Mouse (Mus musculus): Measurements from ENCODE around the gene Creld1. TPM values are rescaled to one million over a fixed set of nuclear protein-coding genes. Genes with fewer than 3 reads are reported as not detected.

The Creld1 gene
- total and polyA plus RNA-seq, 3 experiments: 5.9 to 26.7 TPM; not detected in 1

GRCm38 (mm10) chr6:113469021-113469420, 14.1 kb upstream of the Creld1 start (continued):
- peak; percentile 70 for TF ChIP-seq ZC3H11A (IDR thresholded peaks at IDR 0.05; ENCODE audit: low read depth, low read length)
- TF ChIP-seq MXI1 (IDR thresholded peaks at IDR 0.05; ENCODE audit: low read depth, low read length): no peak
- no peak for TF ChIP-seq MAZ (IDR thresholded peaks at IDR 0.05; ENCODE audit: low read depth, low read length)
- no peak for TF ChIP-seq NELFE (IDR thresholded peaks at IDR 0.05; ENCODE audit: low read depth, low read length)
- no peak for TF ChIP-seq TCF12 (IDR thresholded peaks at IDR 0.05; ENCODE audit: low read depth, low read length)
- peak; percentile 79 for TF ChIP-seq RAD21 (IDR thresholded peaks at IDR 0.05; ENCODE audit: low read depth, low read length)
- no peak for TF ChIP-seq TAL1 (IDR thresholded peaks at IDR 0.05; ENCODE audit: low read length)
- no peak for TF ChIP-seq MAFK (IDR thresholded peaks at IDR 0.05; ENCODE audit: borderline replicate concordance, low read depth, low read length)
- TF ChIP-seq MYB (IDR thresholded peaks at IDR 0.05; ENCODE audit: low read depth, low read length): no peak
- no peak for TF ChIP-seq ZKSCAN1 (IDR thresholded peaks at IDR 0.05; ENCODE audit: low read depth, low read length)
- no peak for TF ChIP-seq EP300 (IDR thresholded peaks at IDR 0.05; ENCODE audit: low read depth in 1 of 2, low read length in 2 of 2)
- no peak for TF ChIP-seq SIN3A (IDR thresholded peaks at IDR 0.05; ENCODE audit: low read length)
- TF ChIP-seq UBTF (IDR thresholded peaks at IDR 0.05; ENCODE audit: borderline replicate concordance, insufficient read depth, low read depth, low read length): no peak

- H3K4me1 ChIP-seq (ENCODE audit: control insufficient read depth in 1 of 2, insufficient read depth in 2 of 2, low read length in 2 of 2): peaks cover 4 to 14% of the 10 kb centered on the region in 2 experiments; a peak in 3 of 4 replicates
- no peaks in the 10 kb centered on the region for H3K27me3 ChIP-seq (ENCODE audit: control insufficient read depth in 1 of 2, insufficient read depth in 2 of 2, low read length in 2 of 2)
- no peaks in the 10 kb centered on the region for H3K79me2 ChIP-seq (ENCODE audit: control insufficient read depth, insufficient read depth, low read length, poor library complexity)
- DNase-seq (ENCODE audit: low read depth, low spot score): no peak
- no peaks in the 10 kb centered on the region for H3K9me3 ChIP-seq (replicated peaks; ENCODE audit: insufficient read depth, low read length)
- no peak overlapping the region for H3K9ac ChIP-seq (ENCODE audit: control insufficient read depth, low read depth, low read length, poor library complexity, severe bottlenecking)
- H3K4me3 ChIP-seq (ENCODE audit: control insufficient read depth in 1 of 2, insufficient read depth in 1 of 2, low read depth in 2 of 2, low read length in 2 of 2): no peak overlapping the region
- no peak overlapping the region for H3K27ac ChIP-seq (ENCODE audit: control insufficient read depth, low read depth, low read length)
- TF ChIP-seq SMC3 (IDR thresholded peaks at IDR 0.05; ENCODE audit: low read depth, low read length) (no peak), EP300 (IDR thresholded peaks at IDR 0.05; ENCODE audit: low read depth in 1 of 2, low read length in 2 of 2) (no peak), ZC3H11A (IDR thresholded peaks at IDR 0.05; ENCODE audit: low read depth, low read length) (no peak), CTCF (IDR thresholded peaks at IDR 0.05 in 2 of 3, conservative IDR thresholded peaks at IDR 0.05 in 1 of 3; ENCODE audit: control insufficient read depth in 1 of 3, insufficient read depth in 1 of 3, low read depth in 2 of 3, low read length in 3 of 3, poor library complexity in 1 of 3, severe bottlenecking in 1 of 3) (no peak), GABPA (IDR thresholded peaks at IDR 0.05; ENCODE audit: low read depth, low read length) (no peak), TCF12 (IDR thresholded peaks at IDR 0.05; ENCODE audit: low read depth, low read length) (no peak)
- no peaks in the 10 kb centered on the region; a peak in 1 of 4 replicates for H3K36me3 ChIP-seq (ENCODE audit: control insufficient read depth in 1 of 2, insufficient read depth in 2 of 2, low read length in 2 of 2)
These were observed 13.7 kb upstream of the Creld1 start for GRCm38 (mm10) chr6:113469432-113469831.

- no peak for TF ChIP-seq GABPA (IDR thresholded peaks at IDR 0.05; ENCODE audit: low read depth, low read length)
- TF ChIP-seq ETS1 (IDR thresholded peaks at IDR 0.05; ENCODE audit: low read depth, low read length): no peak
- TF ChIP-seq ZNF384 (IDR thresholded peaks at IDR 0.05; ENCODE audit: low read depth, low read length): no peak
- no peak for TF ChIP-seq MAFK (IDR thresholded peaks at IDR 0.05; ENCODE audit: borderline replicate concordance, low read depth, low read length)
- no peak within 1 kb of the TSS for H3K4me3 ChIP-seq (ENCODE audit: control insufficient read depth in 1 of 2, insufficient read depth in 1 of 2, low read depth in 2 of 2, low read length in 2 of 2)
- H3K9ac ChIP-seq (ENCODE audit: control insufficient read depth, low read depth, low read length, poor library complexity, severe bottlenecking): no peak within 1 kb of the TSS
- no peaks in the 10 kb centered on the region for H3K79me2 ChIP-seq (ENCODE audit: control insufficient read depth, insufficient read depth, low read length, poor library complexity)
- 0 out of 4 replicates have a peak, but pooled peaks cover 0 to 2% of the 10 kb centered on the region in 2 experiments for H3K27me3 ChIP-seq (ENCODE audit: control insufficient read depth in 1 of 2, insufficient read depth in 2 of 2, low read length in 2 of 2)
- DNase-seq (ENCODE audit: low read depth, low spot score): no peak
- no peaks in the 10 kb centered on the region for H3K9me3 ChIP-seq (replicated peaks; ENCODE audit: insufficient read depth, low read length)
- no peaks in the 10 kb centered on the region; a peak in 1 of 4 replicates for H3K36me3 ChIP-seq (ENCODE audit: control insufficient read depth in 1 of 2, insufficient read depth in 2 of 2, low read length in 2 of 2)
- H3K27ac ChIP-seq (ENCODE audit: control insufficient read depth, low read depth, low read length): no peak within 1 kb of the TSS
- peaks cover 4 to 14% of the 10 kb centered on the region in 2 experiments; a peak in 3 of 4 replicates for H3K4me1 ChIP-seq (ENCODE audit: control insufficient read depth in 1 of 2, insufficient read depth in 2 of 2, low read length in 2 of 2)
These were observed 11.7 kb upstream of the Creld1 start, which contains the start of gene Il17rc for GRCm38 (mm10) chr6:113471297-113471936. Il17rc (plus strand) TSS chr6:113471427.
